31 mouse cellular contexts compared by ENCODE assay signal in the genomic region with DNA sequence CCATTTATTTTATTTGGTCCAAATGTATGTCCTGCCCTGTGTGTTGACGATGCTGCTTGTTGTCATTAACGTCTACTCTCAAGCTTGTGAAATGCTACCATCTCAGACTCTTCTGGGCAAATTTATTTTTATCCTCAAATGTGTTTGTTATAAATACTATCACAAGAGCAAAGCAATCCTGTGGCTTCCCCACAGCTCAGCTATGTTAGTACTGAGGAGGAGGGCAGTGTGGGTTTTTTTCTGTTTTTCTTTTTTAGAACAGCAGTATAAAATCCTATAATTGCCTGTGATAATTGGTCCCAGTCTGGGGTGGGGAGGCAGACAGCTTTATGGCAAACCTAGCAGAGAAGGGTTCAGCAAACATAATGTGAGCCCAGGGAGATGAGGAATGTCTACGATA.
DNase-seq lines count a peak whose midpoint lies in the region; ATAC-seq and TF ChIP-seq lines count a peak whose summit lies in the region.
"Had no signal": no experiment of that assay in that cellular context is flagged by ENCODE, and none has a peak within 500 bp of the region (broad histone marks: within the 10 kb centered on the region; RNA-seq: fewer than 3 reads in every experiment).

No protein-coding gene starts in this region.

- 70% methylated on average over 3 of the region's 3 CpGs for WGBS in forebrain, embryonic 16.5 days
- WGBS in forebrain, embryonic 15.5 days: 78% methylated on average over 3 of the region's 3 CpGs
- WGBS in midbrain, embryonic 16.5 days: 85% methylated on average over 3 of the region's 3 CpGs

- H3K4me3 ChIP-seq in forebrain, embryonic 16.5 days (replicated peaks; ENCODE audit: low read length): no peak overlapping the region
- H3K4me3 ChIP-seq in forebrain, embryonic 15.5 days: no peak overlapping the region
- no peak overlapping the region for H3K4me3 ChIP-seq in left cerebral cortex, adult 2 months
- peak overlapping the region; percentile 54 for H3K4me3 ChIP-seq in myocyte
- no peak overlapping the region for H3K4me3 ChIP-seq in midbrain, embryonic 16.5 days (ENCODE audit: low read depth, low read length)
- H3K4me3 ChIP-seq: embryonic facial prominence, embryonic 12.5 days; erythroblast, embryonic 14.5 days; heart, embryonic 10.5 days; heart, embryonic 15.5 days; intestine, embryonic 15.5 days; limb, embryonic 15.5 days; liver, embryonic 13.5 days; midbrain, embryonic 13.5 days had no signal

- intact Hi-C loops in left cerebral cortex, adult 2 months (cut with DNase I): no loop called here

- H3K4me1 ChIP-seq in forebrain, embryonic 16.5 days (replicated peaks; ENCODE audit: control insufficient read depth, insufficient read depth, low read length): peaks cover 10% of the 10 kb centered on the region
- peaks cover 13% of the 10 kb centered on the region for H3K4me1 ChIP-seq in forebrain, embryonic 15.5 days
- H3K4me1 ChIP-seq in midbrain, embryonic 16.5 days (ENCODE audit: control insufficient read depth, insufficient read depth, low read length): peaks cover 11% of the 10 kb centered on the region
- H3K4me1 ChIP-seq: intestine, embryonic 15.5 days; liver, embryonic 13.5 days had no signal

- H3K27me3 ChIP-seq in forebrain, embryonic 16.5 days (replicated peaks; ENCODE audit: control insufficient read depth, insufficient read depth, low read length): no peaks in the 10 kb centered on the region
- no peaks in the 10 kb centered on the region for H3K27me3 ChIP-seq in forebrain, embryonic 15.5 days
- H3K27me3 ChIP-seq in myocyte (ENCODE audit: control insufficient read depth, insufficient read depth, insufficient read length): no peaks in the 10 kb centered on the region
- H3K27me3 ChIP-seq in midbrain, embryonic 16.5 days (ENCODE audit: control insufficient read depth, insufficient read depth, low read depth, low read length): no peaks in the 10 kb centered on the region
- H3K27me3 ChIP-seq: embryonic facial prominence, embryonic 12.5 days; heart, embryonic 15.5 days; intestine, embryonic 15.5 days; limb, embryonic 15.5 days; liver, embryonic 13.5 days had no signal

- ATAC-seq in forebrain, embryonic 16.5 days: 0 out of 2 replicates have a peak, but pooled peaks have one; percentile 10
- ATAC-seq in forebrain, embryonic 15.5 days (replicated peaks): no peak
- ATAC-seq in midbrain, embryonic 16.5 days: no peak
- ATAC-seq: hindbrain, postnatal 0 days; intestine, embryonic 15.5 days; lung, postnatal 0 days; midbrain, embryonic 13.5 days had no signal

- TF ChIP-seq CTCF in left cerebral cortex, adult 2 months (IDR thresholded peaks at IDR 0.05): no peak

- no peaks in the 10 kb centered on the region for H3K36me3 ChIP-seq in forebrain, embryonic 16.5 days (ENCODE audit: control insufficient read depth, insufficient read depth)
- H3K36me3 ChIP-seq in forebrain, embryonic 15.5 days: no peaks in the 10 kb centered on the region
- peaks cover 3% of the 10 kb centered on the region for H3K36me3 ChIP-seq in myocyte (ENCODE audit: control insufficient read depth, insufficient read depth)
- no peaks in the 10 kb centered on the region for H3K36me3 ChIP-seq in midbrain, embryonic 16.5 days (ENCODE audit: control insufficient read depth, insufficient read depth, low read length)
- H3K36me3 ChIP-seq: embryonic facial prominence, embryonic 12.5 days; G1E; heart, embryonic 10.5 days; intestine, embryonic 15.5 days; limb, embryonic 15.5 days; liver, embryonic 13.5 days; midbrain, embryonic 13.5 days had no signal

- H3K4me2 ChIP-seq in forebrain, embryonic 16.5 days (ENCODE audit: low read length): no peak overlapping the region
- H3K4me2 ChIP-seq in forebrain, embryonic 15.5 days (replicated peaks): no peak overlapping the region
- H3K4me2 ChIP-seq in myocyte (ENCODE audit: low read depth): peak overlapping the region; percentile 56
- no peak overlapping the region for H3K4me2 ChIP-seq in midbrain, embryonic 16.5 days (ENCODE audit: low read length)
- H3K4me2 ChIP-seq: embryonic facial prominence, embryonic 12.5 days; heart, embryonic 15.5 days; intestine, embryonic 15.5 days; limb, embryonic 15.5 days; liver, embryonic 13.5 days; midbrain, embryonic 13.5 days had no signal

- no peak overlapping the region for H3ac ChIP-seq in myocyte (ENCODE audit: control insufficient read depth, insufficient read length)

- H3K9ac ChIP-seq in forebrain, embryonic 16.5 days (replicated peaks; ENCODE audit: low read depth, low read length): no peak overlapping the region
- H3K9ac ChIP-seq in forebrain, embryonic 15.5 days (replicated peaks): no peak overlapping the region
- no peak overlapping the region for H3K9ac ChIP-seq in midbrain, embryonic 16.5 days (ENCODE audit: low read depth, low read length)
- H3K9ac ChIP-seq: embryonic facial prominence, embryonic 12.5 days; heart, embryonic 15.5 days; intestine, embryonic 15.5 days; limb, embryonic 15.5 days; liver, embryonic 13.5 days; midbrain, embryonic 13.5 days had no signal

- H3K9me3 ChIP-seq in forebrain, embryonic 16.5 days (ENCODE audit: control insufficient read depth, low read length): no peaks in the 10 kb centered on the region
- H3K9me3 ChIP-seq in forebrain, embryonic 15.5 days: no peaks in the 10 kb centered on the region
- no peaks in the 10 kb centered on the region for H3K9me3 ChIP-seq in midbrain, embryonic 16.5 days (replicated peaks; ENCODE audit: control insufficient read depth, low read length, poor library complexity, severe bottlenecking)
- H3K9me3 ChIP-seq: embryonic facial prominence, embryonic 12.5 days; heart, embryonic 10.5 days; heart, embryonic 15.5 days; intestine, embryonic 15.5 days; limb, embryonic 15.5 days; liver, embryonic 13.5 days; midbrain, embryonic 13.5 days had no signal

- no peak overlapping the region for H3K27ac ChIP-seq in forebrain, embryonic 16.5 days (ENCODE audit: low read length)
- H3K27ac ChIP-seq in forebrain, embryonic 15.5 days (replicated peaks): no peak overlapping the region
- H3K27ac ChIP-seq in left cerebral cortex, adult 2 months: peak overlapping the region; percentile 55
- H3K27ac ChIP-seq in midbrain, embryonic 16.5 days (ENCODE audit: low read length): no peak overlapping the region
- H3K27ac ChIP-seq: embryonic facial prominence, embryonic 12.5 days; heart, embryonic 10.5 days; heart, embryonic 15.5 days; hindbrain, postnatal 0 days; intestine, embryonic 15.5 days; kidney, postnatal 0 days; limb, embryonic 15.5 days; liver, embryonic 13.5 days; macrophage; midbrain, embryonic 13.5 days had no signal

- no peak for DNase-seq in left cerebral cortex, adult 2 months (ENCODE audit: extremely low spot score in 1 of 2, low spot score in 2 of 2)
- no peak for DNase-seq in left cerebral cortex, adult 9 months (ENCODE audit: low spot score in 2 of 2)
- no peak for DNase-seq in cerebellum, postnatal 10 days
- DNase-seq: adrenal gland, adult 8-10 months; cerebellum, adult 8-10 months; cerebellum, postnatal 36 days; gastrocnemius, postnatal 10 days; kidney, adult 2 months; kidney, postnatal 4 days; layer of hippocampus, adult 9-11 months; liver, embryonic 13.5 days; lung, adult 18-20 months; retina, postnatal 1 day; right cerebral cortex, postnatal 14 days; thymus, postnatal 14 days had no signal

- no peak for TF ChIP-seq POLR2A in myocyte (IDR thresholded peaks at IDR 0.05; ENCODE audit: insufficient read length, low read depth)

- peaks cover 39% of the 10 kb centered on the region for H3K79me2 ChIP-seq in myocyte (ENCODE audit: control insufficient read depth, insufficient read depth)

TF ChIP-seq in myocyte, 11 proteins besides CTCF, POLR2A, EP300 and RAD21:
- no peak for TF ChIP-seq TCF12 (IDR thresholded peaks at IDR 0.05; ENCODE audit: insufficient read depth, poor library complexity, severe bottlenecking)
- no peak for TF ChIP-seq MYOG (IDR thresholded peaks at IDR 0.05; ENCODE audit: control insufficient read depth in 1 of 3, insufficient read depth in 1 of 3, insufficient read length in 2 of 3, low read depth in 2 of 3)
- no peak for TF ChIP-seq MAX (IDR thresholded peaks at IDR 0.05; ENCODE audit: low read depth)
- no peak for TF ChIP-seq CEBPB (IDR thresholded peaks at IDR 0.05; ENCODE audit: insufficient read depth, poor library complexity, severe bottlenecking)
- no peak for TF ChIP-seq E2F4 (IDR thresholded peaks at IDR 0.05; ENCODE audit: insufficient read depth)
- no peak for TF ChIP-seq USF1 (IDR thresholded peaks at IDR 0.05; ENCODE audit: low read depth)
- no peak for TF ChIP-seq MYOD1 (IDR thresholded peaks at IDR 0.05; ENCODE audit: control insufficient read depth in 1 of 3, insufficient read length in 2 of 3, low read depth in 2 of 3)
- no peak for TF ChIP-seq SRF (IDR thresholded peaks at IDR 0.05; ENCODE audit: control insufficient read depth, insufficient read length, low read depth)
- TF ChIP-seq REST (IDR thresholded peaks at IDR 0.05; ENCODE audit: insufficient read depth, insufficient read length): no peak
- no peak for TF ChIP-seq TCF3 (IDR thresholded peaks at IDR 0.05; ENCODE audit: insufficient read length, low read depth)
- no peak for TF ChIP-seq POLR2AphosphoS2 (IDR thresholded peaks at IDR 0.05; ENCODE audit: insufficient read length, low read depth)
